Mouse (Mus musculus): Measurements from ENCODE around the gene Psmc3. TPM values are rescaled to one million over a fixed set of nuclear protein-coding genes. Genes with fewer than 3 reads are reported as not detected.

Gene Psmc3
- total RNA-seq, 1 experiment from 2014 or later = 144 TPM

DNA sequence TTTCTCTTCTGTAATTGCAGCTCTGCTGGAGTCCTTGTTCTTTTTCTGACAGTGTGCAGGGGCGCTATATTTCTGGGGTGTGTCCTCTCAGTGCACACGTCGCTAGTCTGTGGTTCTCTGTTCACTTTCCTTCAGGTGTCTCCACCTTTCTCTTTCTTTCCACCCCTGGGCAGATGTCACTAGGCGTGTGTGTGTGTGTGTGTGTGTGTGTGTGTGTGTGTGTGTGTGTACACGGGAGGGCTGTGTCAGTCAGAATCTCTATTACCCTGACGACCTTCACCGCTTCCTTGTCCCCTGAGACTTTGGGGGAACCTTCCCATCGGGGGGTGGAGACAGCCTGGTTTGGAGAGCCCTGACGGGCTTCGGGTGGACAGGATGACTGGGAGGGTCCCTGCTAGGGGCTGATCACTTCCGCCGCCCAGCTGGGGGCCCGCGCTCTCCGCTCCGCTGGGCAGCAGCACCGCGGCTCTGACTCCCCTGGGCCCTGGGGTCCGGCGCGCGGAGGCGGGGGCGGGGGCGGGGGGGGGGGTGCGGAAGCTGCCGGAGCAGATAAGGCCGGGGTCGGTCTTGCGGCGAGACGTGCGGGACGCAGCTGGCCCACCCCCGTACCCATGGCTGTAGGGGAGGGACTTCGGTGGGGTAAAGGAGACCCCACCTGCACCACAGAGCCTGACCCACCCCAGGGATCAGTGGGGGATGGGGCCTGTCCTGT, 24.7 kb downstream of the Psmc3 start:
- ATAC-seq (ENCODE audit: extremely low read depth, insufficient number of reproducible peaks, low FRiP score, poor library complexity, severe bottlenecking) = peak; percentile 8; the same call in 1 of the 2 replicates

DNA sequence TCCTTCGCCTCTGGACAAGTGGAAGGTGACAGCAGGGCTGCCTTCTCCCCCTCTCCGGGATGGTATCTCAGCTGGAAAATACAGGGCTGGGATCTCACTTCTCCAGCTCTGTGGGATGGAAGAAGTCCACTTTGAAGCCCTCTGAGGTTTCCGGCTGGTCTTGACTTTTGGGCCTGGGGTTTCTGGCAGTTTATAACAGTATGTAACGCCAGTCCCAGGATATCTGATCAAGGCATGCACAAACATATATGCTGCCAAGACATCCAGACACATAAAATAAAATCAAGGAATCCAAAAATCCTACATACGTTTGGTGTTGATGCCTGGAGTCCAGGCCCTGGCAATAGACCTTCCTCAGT, 25.2 kb downstream of the Psmc3 start:
- no peak for ATAC-seq (ENCODE audit: extremely low read depth, insufficient number of reproducible peaks, low FRiP score, poor library complexity, severe bottlenecking)

GRCm38 (mm10) chr2:91080784-91081513, 27.1 kb downstream of the Psmc3 start:
- ATAC-seq (ENCODE audit: extremely low read depth, insufficient number of reproducible peaks, low FRiP score, poor library complexity, severe bottlenecking) = peak; percentile 48

- no peak for ATAC-seq (ENCODE audit: extremely low read depth, insufficient number of reproducible peaks, low FRiP score, poor library complexity, severe bottlenecking)
Observed at GRCm38 (mm10) chr2:91081775-91082695, 28.2 kb downstream of the Psmc3 start, which contains the start of gene Spi1. Spi1 (plus strand) TSS chr2:91082390.

DNA sequence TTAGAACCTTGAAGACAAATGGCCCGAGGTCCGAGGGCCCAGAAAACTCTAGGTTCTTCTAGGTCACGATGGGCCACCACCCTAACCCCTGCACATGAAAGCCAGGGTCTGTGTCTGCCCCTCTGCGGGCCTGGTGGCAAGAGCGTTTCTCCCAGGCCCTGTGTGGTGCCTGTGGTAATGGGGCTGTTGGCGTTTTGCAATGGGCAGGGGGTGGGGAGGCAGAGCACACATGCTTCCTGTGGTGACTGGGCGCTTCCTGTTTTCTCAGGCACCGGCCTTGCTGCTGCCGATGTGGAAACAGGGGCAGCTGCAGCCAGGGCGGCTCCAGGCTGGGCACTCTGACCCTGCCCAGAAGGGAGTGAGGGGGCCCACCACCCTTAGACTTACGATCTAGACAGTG, 29.0 kb downstream of the Psmc3 start:
- ATAC-seq (ENCODE audit: extremely low read depth, insufficient number of reproducible peaks, low FRiP score, poor library complexity, severe bottlenecking) = peak; percentile 70

DNA sequence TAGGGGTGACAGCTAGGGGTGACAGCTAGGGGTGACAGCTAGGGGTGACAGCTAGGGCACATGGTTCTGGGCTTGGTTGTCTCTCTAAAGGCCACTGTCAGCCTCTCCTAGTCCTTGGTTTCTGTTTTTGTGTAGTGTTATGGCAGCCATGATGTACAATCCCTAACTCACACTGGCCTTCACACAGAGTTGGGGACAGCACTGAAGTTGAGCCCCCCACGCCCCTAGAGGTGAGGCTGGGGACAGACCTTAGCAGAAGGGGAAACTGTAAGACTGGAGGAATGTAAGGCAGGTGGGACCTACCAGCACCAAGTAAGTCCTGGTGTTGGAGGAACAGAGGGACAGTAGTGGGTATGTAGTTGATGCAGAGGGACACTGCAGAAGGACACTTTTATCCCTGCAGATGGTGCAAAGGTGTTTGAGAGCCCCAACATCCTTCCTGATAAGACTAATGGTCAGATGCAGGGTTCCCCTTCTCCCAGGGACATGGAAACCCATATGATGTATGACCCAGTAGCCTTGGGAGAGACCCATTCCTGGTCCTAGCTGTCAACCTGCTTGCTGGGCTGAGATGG, 29.6 kb downstream of the Psmc3 start:
- ATAC-seq (ENCODE audit: extremely low read depth, insufficient number of reproducible peaks, low FRiP score, poor library complexity, severe bottlenecking) = peak; percentile 4; the same call in 1 of the 2 replicates

- peak; percentile 4; the same call in 1 of the 2 replicates for ATAC-seq (ENCODE audit: extremely low read depth, insufficient number of reproducible peaks, low FRiP score, poor library complexity, severe bottlenecking)
Observed at GRCm38 (mm10) chr2:91084179-91084820, 30.5 kb downstream of the Psmc3 start.

DNA sequence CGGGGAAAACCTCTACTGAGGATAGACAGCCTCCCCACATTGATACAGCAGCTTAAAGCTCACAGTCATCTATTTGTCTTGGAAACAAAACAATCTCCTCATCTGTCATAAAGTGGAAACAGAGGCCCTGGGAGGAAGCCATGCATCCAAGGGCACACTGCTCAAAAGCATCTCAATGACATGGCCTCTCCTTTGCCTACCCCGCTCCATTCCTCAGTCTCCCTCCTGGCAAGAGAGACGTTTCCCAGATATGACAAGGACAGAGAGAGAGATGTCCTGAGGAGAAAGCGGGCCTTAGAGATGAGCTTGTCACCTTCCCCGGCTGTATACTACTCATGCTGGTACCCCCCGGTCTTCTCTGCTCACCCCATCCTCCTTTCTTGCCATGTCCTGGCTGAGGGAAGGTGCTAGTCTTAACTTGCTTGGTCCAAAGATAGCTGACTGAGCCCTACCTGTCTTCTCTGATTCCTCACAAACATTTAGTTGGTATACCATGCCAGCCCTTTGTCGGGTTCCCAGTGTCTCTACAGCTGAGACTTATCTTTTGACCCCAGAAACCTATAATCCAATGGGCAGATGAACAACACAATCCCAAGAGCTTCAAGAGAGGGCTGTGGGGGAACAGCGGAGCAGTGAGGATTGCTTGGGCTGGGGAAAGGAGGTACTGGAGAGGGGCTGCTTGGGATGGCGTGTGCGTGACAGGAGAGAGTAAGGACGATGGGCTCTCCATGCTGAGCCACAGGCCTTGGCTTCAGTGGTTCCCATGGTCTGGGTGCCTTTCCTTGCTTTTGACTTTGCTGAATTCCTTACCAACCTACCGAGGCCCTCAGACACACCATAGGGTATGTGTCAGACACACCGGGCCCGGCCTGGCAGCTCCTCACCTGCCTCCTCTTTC, 31.9 kb downstream of the Psmc3 start:
- no peak for ATAC-seq (ENCODE audit: extremely low read depth, insufficient number of reproducible peaks, low FRiP score, poor library complexity, severe bottlenecking)

DNA sequence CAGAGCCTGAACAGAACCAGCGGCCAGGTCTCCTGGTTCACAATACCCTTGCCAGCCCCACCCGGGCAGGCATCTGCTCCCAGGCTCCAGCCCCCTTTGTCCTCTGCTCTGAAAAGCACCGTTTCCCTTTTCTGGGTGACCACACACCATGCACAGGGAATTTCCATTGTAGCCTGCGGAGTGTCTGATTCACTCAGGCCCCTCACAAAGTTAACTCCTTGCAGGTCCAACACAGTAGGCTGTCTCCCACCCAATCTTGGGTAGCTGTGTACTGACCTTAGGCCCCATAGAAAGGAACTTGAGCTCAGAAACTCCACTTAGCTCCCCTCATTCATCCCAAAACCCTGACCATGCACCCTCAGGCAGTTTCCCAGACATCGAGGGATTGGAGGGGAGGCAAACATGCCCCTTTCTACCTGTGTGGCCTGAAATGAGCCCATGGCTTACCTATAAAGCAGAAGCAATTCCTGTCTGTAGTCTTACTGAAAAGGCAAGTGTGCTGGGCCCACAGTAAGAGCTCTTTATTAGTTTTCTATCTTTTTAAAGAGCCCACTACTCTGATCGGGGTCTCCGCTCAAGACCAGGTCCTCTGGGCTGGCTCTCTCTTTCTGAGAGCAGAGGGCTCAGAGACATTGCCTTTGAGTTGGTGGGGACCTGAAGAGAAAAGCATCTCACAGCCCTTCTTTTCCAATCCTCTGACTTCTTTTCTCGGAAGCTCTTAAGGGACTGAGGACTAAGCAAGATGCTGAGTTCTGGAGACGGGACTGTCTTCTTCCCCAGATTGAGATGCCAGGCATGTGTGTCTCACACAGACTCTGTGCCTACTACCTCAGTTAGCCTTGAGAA, 32.8 kb downstream of the Psmc3 start:
- ATAC-seq (ENCODE audit: extremely low read depth, insufficient number of reproducible peaks, low FRiP score, poor library complexity, severe bottlenecking) = no peak

DNA sequence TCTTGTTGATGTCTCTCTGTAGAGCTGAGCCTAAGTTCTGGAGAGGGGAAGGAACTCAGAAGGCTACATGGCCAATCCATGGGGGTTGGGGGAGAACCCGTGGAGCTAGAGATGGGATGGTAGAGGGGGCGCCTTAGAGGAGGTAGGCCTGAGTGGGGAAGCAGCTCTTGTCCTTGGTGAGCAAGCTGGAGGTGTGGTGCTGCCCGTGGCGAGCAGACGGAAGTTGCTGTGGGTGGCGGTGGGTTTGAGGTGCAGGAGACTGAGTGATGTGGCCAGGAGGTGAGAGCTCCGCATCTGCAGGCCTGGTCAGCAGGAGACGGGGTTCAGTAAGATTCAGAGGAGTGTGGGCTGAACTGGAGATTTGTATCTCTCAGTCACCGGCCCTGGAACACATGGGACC, 33.6 kb downstream of the Psmc3 start:
- no peak for ATAC-seq (ENCODE audit: extremely low read depth, insufficient number of reproducible peaks, low FRiP score, poor library complexity, severe bottlenecking)

GRCm38 (mm10) chr2:91088987-91089386, 35.2 kb downstream of the Psmc3 start:
- no peak for ATAC-seq (ENCODE audit: extremely low read depth, insufficient number of reproducible peaks, low FRiP score, poor library complexity, severe bottlenecking)

- ATAC-seq (ENCODE audit: extremely low read depth, insufficient number of reproducible peaks, low FRiP score, poor library complexity, severe bottlenecking) = no peak
Observed at GRCm38 (mm10) chr2:91090208-91090607, 36.4 kb downstream of the Psmc3 start.

- ATAC-seq (ENCODE audit: extremely low read depth, insufficient number of reproducible peaks, low FRiP score, poor library complexity, severe bottlenecking) = no peak
Observed at GRCm38 (mm10) chr2:91090827-91091226, 37.0 kb downstream of the Psmc3 start.

DNA sequence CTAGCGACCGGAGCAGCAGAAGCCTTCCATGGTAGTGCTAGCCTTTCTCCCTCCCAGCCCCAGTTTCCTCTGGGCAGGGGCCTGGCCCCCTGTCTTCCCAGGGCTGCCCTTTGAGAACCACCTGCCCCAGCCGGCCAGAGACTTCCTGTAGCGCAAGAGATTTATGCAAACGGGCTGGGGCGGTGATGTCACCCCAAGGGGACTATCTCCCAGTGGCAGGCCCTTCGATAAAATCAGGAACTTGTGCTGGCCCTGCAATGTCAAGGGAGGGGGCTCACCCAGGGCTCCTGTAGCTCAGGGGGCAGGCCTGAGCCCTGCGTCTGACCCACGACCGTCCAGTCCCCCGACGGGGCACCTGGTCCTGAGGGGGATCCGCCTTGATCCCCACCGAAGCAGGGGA, 42.7 kb downstream of the Psmc3 start:
- ATAC-seq (ENCODE audit: extremely low read depth, insufficient number of reproducible peaks, low FRiP score, poor library complexity, severe bottlenecking) = peak; percentile 81

DNA sequence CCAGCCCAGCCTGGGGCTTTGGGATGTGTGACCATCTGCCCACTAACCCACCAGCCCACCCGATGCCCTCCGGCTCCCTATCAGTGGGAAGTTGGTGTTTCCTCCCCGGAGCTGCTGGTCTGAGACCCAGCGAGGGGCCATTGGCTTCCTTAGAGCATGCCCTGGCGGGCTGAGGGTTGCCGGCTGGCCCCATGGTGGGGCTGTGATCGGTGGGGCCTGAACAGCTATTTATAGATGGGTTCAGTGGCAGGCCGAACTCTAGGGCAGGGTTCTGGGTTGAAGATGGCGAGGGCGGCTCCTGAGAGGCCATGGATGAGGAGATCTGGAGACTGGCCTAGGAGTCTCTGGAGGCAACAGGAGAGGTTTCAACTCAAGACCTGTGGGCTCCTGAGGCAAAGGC, 43.2 kb downstream of the Psmc3 start:
- no peak for ATAC-seq (ENCODE audit: extremely low read depth, insufficient number of reproducible peaks, low FRiP score, poor library complexity, severe bottlenecking)

- ATAC-seq (ENCODE audit: extremely low read depth, insufficient number of reproducible peaks, low FRiP score, poor library complexity, severe bottlenecking) = no peak
Observed at GRCm38 (mm10) chr2:91098156-91098555, 44.3 kb downstream of the Psmc3 start.
